Mouse (Mus musculus) MEL (cell line): ENCODE measurements around the gene Coch. TPM values are rescaled to one million over a fixed set of nuclear protein-coding genes. Genes with fewer than 3 reads are reported as not detected.
A peak's percentile ranks its signal among the peaks of the same experiment; 100 is the strongest.
"Not testable (repeated sequence)": the region's sequence is repeated elsewhere in the genome, so short reads cannot be mapped to it uniquely, and the experiment has no call there.

Experiments
- DNase-seq: peaks from one replicate; pipeline ENCODE4 v3.0.0; 2011; ENCODE audit warnings: low read depth, low spot score
- H3K27ac ChIP-seq: 2 replicates; pipeline ENCODE4 v1.5.1; 2012; ENCODE audit warnings: low read depth, mild to moderate bottlenecking, control low read depth, low read length, moderate library complexity; ENCODE audit not compliant: control insufficient read depth
- H3K27me3 ChIP-seq, 2 experiments: fragments of 150-350 bp in 1 of 2; sonication (generic) in 1 of 2; 2 replicates each; pipeline ENCODE4 v1.6.1; 2012; ENCODE audit warnings: low read length in 2 of 2, mild to moderate bottlenecking in 2 of 2, improper control_type of control experiment in 1 of 2, moderate library complexity in 1 of 2; ENCODE audit not compliant: insufficient read depth in 2 of 2, control insufficient read depth in 1 of 2
- H3K36me3 ChIP-seq, 2 experiments: 2 replicates each; pipeline ENCODE4 v1.6.1; 2012 to 2014; ENCODE audit warnings: low read length in 2 of 2, improper control_type of control experiment in 1 of 2, inconsistent platforms in 1 of 2, mild to moderate bottlenecking in 1 of 2; ENCODE audit not compliant: insufficient read depth in 2 of 2, control insufficient read depth in 1 of 2
- H3K4me1 ChIP-seq, 2 experiments: fragments of 150-350 bp in 1 of 2; sonication (generic) in 1 of 2; 2 replicates each; pipeline ENCODE4 v1.6.1; 2012; ENCODE audit warnings: low read length in 2 of 2, improper control_type of control experiment in 1 of 2, mild to moderate bottlenecking in 1 of 2; ENCODE audit not compliant: insufficient read depth in 2 of 2, control insufficient read depth in 1 of 2
- H3K4me3 ChIP-seq, 2 experiments: fragments of 150-350 bp in 1 of 2; sonication (generic) in 1 of 2; 2 replicates each; pipeline ENCODE4 v1.5.1; 2012; ENCODE audit warnings: low read depth in 2 of 2, low read length in 2 of 2, mild to moderate bottlenecking in 2 of 2, moderate library complexity in 2 of 2, control low read depth in 1 of 2, improper control_type of control experiment in 1 of 2; ENCODE audit not compliant: control insufficient read depth in 1 of 2, insufficient read depth in 1 of 2
- H3K79me2 ChIP-seq: 2 replicates; pipeline ENCODE4 v1.6.1; 2012; ENCODE audit warnings: mild to moderate bottlenecking, low read length, moderate library complexity; ENCODE audit not compliant: control insufficient read depth, poor library complexity, insufficient read depth
- H3K9ac ChIP-seq: 2 replicates; pipeline ENCODE4 v1.6.1; 2012; ENCODE audit warnings: low read depth, mild to moderate bottlenecking, control low read depth, low read length, moderate library complexity; ENCODE audit not compliant: control insufficient read depth, poor library complexity, severe bottlenecking
- H3K9me3 ChIP-seq: fragments of 150-350 bp; sonication (generic); replicated peaks from 2 replicates; pipeline ENCODE4 v1.6.1; 2012; ENCODE audit warnings: mild to moderate bottlenecking, low read length, improper control_type of control experiment, moderate library complexity; ENCODE audit not compliant: insufficient read depth
- CTCF ChIP-seq, 3 experiments: IDR thresholded peaks in 2 of 3; conservative IDR thresholded peaks in 1 of 3; 2 replicates each; pipeline ENCODE4 v1.5.1; 2011 to 2012; ENCODE audit warnings: low read length in 3 of 3, low read depth in 2 of 3, mild to moderate bottlenecking in 2 of 3, improper control_type of control experiment in 1 of 3, inconsistent platforms in 1 of 3, mixed read lengths in 1 of 3, moderate library complexity in 1 of 3; ENCODE audit not compliant: control insufficient read depth in 1 of 3, insufficient read depth in 1 of 3, poor library complexity in 1 of 3, severe bottlenecking in 1 of 3
- E2F4 ChIP-seq: IDR thresholded peaks from 2 replicates; pipeline ENCODE4 v1.6.1; 2011; ENCODE audit warnings: low read depth, low read length, improper control_type of control experiment, borderline replicate concordance
- MAFK ChIP-seq: IDR thresholded peaks from 2 replicates; pipeline ENCODE4 v1.6.1; 2011; ENCODE audit warnings: low read depth, mild to moderate bottlenecking, low read length, improper control_type of control experiment, borderline replicate concordance
- MYC ChIP-seq: IDR thresholded peaks from 2 replicates; pipeline ENCODE4 v1.6.1; 2011; ENCODE audit warnings: low read depth, mild to moderate bottlenecking, low read length, improper control_type of control experiment, moderate library complexity
- POLR2A ChIP-seq, 2 experiments: IDR thresholded peaks; 2 replicates each; pipeline ENCODE4 v1.6.1; 2011 to 2012; ENCODE audit warnings: low read length in 2 of 2, mild to moderate bottlenecking in 2 of 2, control low read depth in 1 of 2, improper control_type of control experiment in 1 of 2, low read depth in 1 of 2, moderate library complexity in 1 of 2; ENCODE audit not compliant: control insufficient read depth in 1 of 2, insufficient read depth in 1 of 2, poor library complexity in 1 of 2
- RAD21 ChIP-seq: IDR thresholded peaks from 2 replicates; pipeline ENCODE4 v1.6.1; 2011; ENCODE audit warnings: mild to moderate bottlenecking, low read depth, low read length, improper control_type of control experiment
- SMC3 ChIP-seq: IDR thresholded peaks from 2 replicates; pipeline ENCODE4 v1.6.1; 2011; ENCODE audit warnings: low read depth, low read length, improper control_type of control experiment
- TBP ChIP-seq: IDR thresholded peaks from 2 replicates; pipeline ENCODE4 v1.8.0; 2011; ENCODE audit warnings: low read depth, low read length, improper control_type of control experiment
- TCF12 ChIP-seq: IDR thresholded peaks from 2 replicates; pipeline ENCODE4 v1.6.1; 2014; ENCODE audit warnings: low read depth, mild to moderate bottlenecking, inconsistent platforms, low read length, improper control_type of control experiment, moderate library complexity
- UBTF ChIP-seq: IDR thresholded peaks from 2 replicates; pipeline ENCODE4 v1.6.1; 2012; ENCODE audit warnings: low read depth, mild to moderate bottlenecking, inconsistent platforms, low read length, improper control_type of control experiment, moderate library complexity, borderline replicate concordance; ENCODE audit not compliant: insufficient read depth
- ZC3H11A ChIP-seq: IDR thresholded peaks from 2 replicates; pipeline ENCODE4 v1.6.1; 2012; ENCODE audit warnings: low read depth, mild to moderate bottlenecking, inconsistent platforms, low read length, improper control_type of control experiment
- polyA plus RNA-seq, 2 experiments: library from polyadenylated mRNA; stranded (reverse) in 1 of 2; unstranded in 1 of 2; fragments of >175 nt in 1 of 2; fragments of >200 nt in 1 of 2; gene quantifications; 2 replicates each; pipeline versions ENCODE4 v1.2.1 to v1.2.4; 2012; ENCODE audit warnings: low replicate concordance in 2 of 2, low read depth in 1 of 2; ENCODE audit not compliant: insufficient read length in 2 of 2, insufficient read depth in 1 of 2, missing spikeins in 1 of 2
- total RNA-seq: library from RNA; depleted of rRNA; stranded (reverse); fragments of 300-350 nt; gene quantifications from 2 replicates; pipeline ENCODE4 v1.2.3, GENCODE M21; 2012

Gene Coch
- total and polyA plus RNA-seq, 3 experiments = not detected

DNA sequence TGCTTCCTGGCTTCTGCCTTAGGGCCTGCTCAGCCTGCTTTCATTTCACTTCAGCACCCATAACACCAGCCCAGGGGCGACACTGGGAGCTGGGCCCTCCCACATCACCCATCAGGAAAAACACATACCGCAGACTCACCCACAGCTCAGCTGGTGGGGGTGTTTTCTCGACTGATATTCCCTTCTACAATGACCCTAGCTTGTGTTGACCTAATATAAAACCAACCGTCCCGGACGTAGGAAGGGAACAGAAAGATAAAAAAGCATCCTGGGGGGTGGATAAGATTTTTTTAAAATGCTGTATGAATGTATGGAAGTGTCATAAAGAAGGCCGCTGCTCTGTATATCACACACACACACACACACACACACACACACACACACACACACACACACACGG is 23.7 kb upstream of the Coch start (continued):
- peak; percentile 18; the same call in 1 of the 2 replicates for TF ChIP-seq TBP

DNA sequence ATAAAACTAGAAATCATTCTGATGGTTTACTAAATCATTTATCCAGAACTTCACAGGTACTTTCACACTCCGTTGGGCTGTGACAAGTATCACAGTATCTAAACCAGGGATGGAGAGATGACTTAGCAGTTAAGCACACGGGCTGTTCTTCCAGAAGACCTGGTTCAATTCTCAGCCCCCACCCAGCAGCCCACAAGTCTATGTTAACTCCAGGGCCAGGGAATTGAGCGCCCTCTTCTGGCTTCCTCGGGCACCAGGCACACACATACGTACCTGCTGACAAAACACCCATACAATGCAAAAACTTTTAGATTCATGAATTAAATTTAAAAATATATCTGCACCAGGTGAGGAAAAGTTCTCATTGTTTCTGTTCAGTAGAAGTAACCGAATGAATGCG is 23.2 kb upstream of the Coch start:
- TF ChIP-seq UBTF = no peak
- peak; percentile 58 for TF ChIP-seq ZC3H11A
- TF ChIP-seq CTCF (IDR thresholded peaks at IDR 0.05 in 2 of 3, conservative IDR thresholded peaks at IDR 0.05 in 1 of 3; ENCODE audit: control insufficient read depth in 1 of 3, insufficient read depth in 1 of 3, low read depth in 2 of 3, low read length in 3 of 3, poor library complexity in 1 of 3, severe bottlenecking in 1 of 3) = peak; percentile 77 to 87 (median 77)
- TF ChIP-seq E2F4 = no peak
- peak; percentile 68 for TF ChIP-seq RAD21
- no peak; the same call in 1 of the 2 replicates for TF ChIP-seq MYC
- TF ChIP-seq SMC3 = peak; percentile 69
- no peak for TF ChIP-seq POLR2A (IDR thresholded peaks at IDR 0.05; ENCODE audit: control insufficient read depth in 1 of 2, insufficient read depth in 1 of 2, low read depth in 1 of 2, low read length in 2 of 2, poor library complexity in 1 of 2)
- H3K4me1 ChIP-seq = peaks cover 7 to 16% of the 10 kb centered on the region in 2 experiments; a peak in 3 of 4 replicates
- DNase-seq = peak; percentile 87
- no peaks in the 10 kb centered on the region for H3K27me3 ChIP-seq
- peaks cover 0 to 16% of the 10 kb centered on the region in 2 experiments; a peak in 2 of 4 replicates for H3K36me3 ChIP-seq
- H3K27ac ChIP-seq = peak overlapping the region; percentile 52
- H3K9me3 ChIP-seq = no peaks in the 10 kb centered on the region
- peak overlapping the region; percentile 48 to 56 for H3K4me3 ChIP-seq
- H3K9ac ChIP-seq = peak overlapping the region; percentile 10
- H3K79me2 ChIP-seq = no peaks in the 10 kb centered on the region

DNA sequence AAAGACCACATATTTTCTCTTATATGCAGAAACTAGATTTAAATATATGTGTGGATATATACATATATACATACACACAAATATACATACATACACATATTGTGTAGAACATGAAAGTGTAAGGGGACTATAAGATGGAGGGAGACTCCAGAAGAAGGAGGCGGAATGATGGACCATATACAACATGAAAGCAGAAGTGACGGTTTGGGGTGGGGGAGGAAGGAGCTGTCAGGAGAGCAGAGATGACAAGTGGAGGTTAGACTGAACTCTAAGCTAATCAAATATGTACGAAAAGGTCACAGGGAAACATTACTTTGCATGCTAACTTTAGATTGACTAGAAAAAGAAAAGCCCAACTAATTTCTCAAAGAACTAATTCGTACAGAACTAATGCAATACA is 20.5 kb upstream of the Coch start:
- Histone ChIP-seq H3K4me3 (no peak overlapping the region), H3K27ac (no peak overlapping the region), H3K9me3 (no peaks in the 10 kb centered on the region)
- TF ChIP-seq TCF12 (no peak), MAFK (no peak), UBTF (no peak)
- TF ChIP-seq, all 39 proteins: peak for 0
- DNase-seq = peak; percentile 17
- no peaks in the 10 kb centered on the region for H3K79me2 ChIP-seq
- H3K36me3 ChIP-seq = peaks cover 0 to 15% of the 10 kb centered on the region in 2 experiments; a peak in 2 of 4 replicates
- H3K9ac ChIP-seq = no peak overlapping the region
- H3K27me3 ChIP-seq = no peaks in the 10 kb centered on the region
- H3K4me1 ChIP-seq = peaks cover 6 to 12% of the 10 kb centered on the region in 2 experiments; a peak in 3 of 4 replicates

DNA sequence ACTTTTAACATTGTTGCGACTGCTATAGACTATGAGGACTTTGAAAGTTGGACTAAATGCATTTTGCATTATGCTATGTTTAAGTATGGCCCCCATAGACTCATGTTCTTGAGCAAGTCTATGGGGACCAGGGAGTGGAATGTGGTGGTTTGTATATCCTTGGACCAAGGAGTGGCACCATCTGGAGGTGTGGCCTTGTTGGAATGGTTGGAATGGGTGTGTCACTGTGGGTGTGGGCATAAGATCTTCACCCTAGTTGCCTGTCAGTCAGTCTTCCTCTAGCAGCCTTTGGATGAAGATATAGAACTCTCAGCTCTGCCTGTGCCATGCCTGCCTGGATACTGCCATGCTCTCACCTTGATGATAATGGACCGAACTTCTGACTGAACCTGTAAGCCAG is 15.3 kb upstream of the Coch start:
- not testable (repeated sequence) for DNase-seq, H3K27ac ChIP-seq, H3K4me3 ChIP-seq, H3K4me1 ChIP-seq, H3K9ac ChIP-seq, H3K36me3 ChIP-seq, H3K27me3 ChIP-seq, H3K79me2 ChIP-seq, H3K9me3 ChIP-seq
